Mouse (Mus musculus) lung, embryonic 16.5 days (tissue): ENCODE measurements around the gene Srpk1. TPM values are rescaled to one million over a fixed set of nuclear protein-coding genes. Genes with fewer than 3 reads are reported as not detected.
A peak's percentile ranks its signal among the peaks of the same experiment; 100 is the strongest.

Experiments
- ATAC-seq: fragments of 200-750 bp; cut with Nextera tagmentation; 2 replicates; pipeline ENCODE4 v1.8.0; 2017; ENCODE audit warnings: low read depth, mild to moderate bottlenecking, moderate library complexity
- H3K27ac ChIP-seq: fragments of 300-500 bp; sonication (generic); 2 replicates; pipeline ENCODE4 v1.5.1; 2014; ENCODE audit warnings: mild to moderate bottlenecking, control low read depth, low read length
- H3K27me3 ChIP-seq: fragments of 300-500 bp; sonication (generic); 2 replicates; pipeline ENCODE4 v1.6.1; 2014; ENCODE audit warnings: low read depth, low read length, mixed read lengths; ENCODE audit not compliant: control insufficient read depth, insufficient read depth
- H3K36me3 ChIP-seq: fragments of 300-500 bp; sonication (generic); 2 replicates; pipeline ENCODE4 v1.6.1; 2014; ENCODE audit warnings: low read length; ENCODE audit not compliant: control insufficient read depth, insufficient read depth
- H3K4me1 ChIP-seq: fragments of 300-500 bp; sonication (generic); replicated peaks from 2 replicates; pipeline ENCODE4 v1.6.1; 2014; ENCODE audit warnings: low read length, mixed read lengths; ENCODE audit not compliant: control insufficient read depth, insufficient read depth
- H3K4me2 ChIP-seq: fragments of 300-500 bp; sonication (generic); 2 replicates; pipeline ENCODE4 v1.6.1; 2014; ENCODE audit warnings: low read depth, low read length, control low read depth
- H3K4me3 ChIP-seq: fragments of 300-500 bp; sonication (generic); 2 replicates; pipeline ENCODE4 v1.5.1; 2014; ENCODE audit warnings: mild to moderate bottlenecking, low read length, control low read depth
- H3K9ac ChIP-seq: fragments of 300-500 bp; sonication (generic); 2 replicates; pipeline ENCODE4 v1.6.1; 2014; ENCODE audit warnings: low read length, control low read depth
- H3K9me3 ChIP-seq: fragments of 300-500 bp; sonication (generic); 2 replicates; pipeline ENCODE4 v1.6.1; 2016; ENCODE audit warnings: low read length; ENCODE audit not compliant: control insufficient read depth
- WGBS: fragments of 180-500 bp; shearing (Covaris S2); extraction: QIAGEN DNeasy Blood & Tissue Kit; methylation state at CpG from one replicate; pipeline ENCODE4 v1.1.7; 2014; 5-methylcytosine and 5-hydroxymethylcytosine counted together
- microRNA-seq: library from miRNA; unstranded; fragments of <30 nt; microRNA quantifications from one replicate; pipeline ENCODE4, GENCODE M21; 2016
- polyA plus RNA-seq: library from polyadenylated mRNA; unstranded; fragments of >200 nt; fragmentation: Nextera tagmentation; extraction: Ambion mirVana; gene quantifications from 2 replicates; pipeline ENCODE4 v1.2.1, GENCODE M21; 2015

Gene Srpk1
- polyA plus RNA-seq, 1 experiment from 2014 or later, result 69.2 TPM

- peak; percentile 63; the same call in 1 of the 2 replicates for ATAC-seq
- 4% methylated on average over 14 of the region's 14 CpGs for WGBS
- H3K9me3 ChIP-seq, result no peaks in the 10 kb centered on the region
- H3K4me3 ChIP-seq, result no peak overlapping the region
- H3K4me1 ChIP-seq, result no peaks in the 10 kb centered on the region
- no peaks in the 10 kb centered on the region for H3K36me3 ChIP-seq
- no peaks in the 10 kb centered on the region for H3K27me3 ChIP-seq
- no peak overlapping the region for H3K9ac ChIP-seq
- H3K27ac ChIP-seq, result no peak overlapping the region
- no peak overlapping the region for H3K4me2 ChIP-seq
These were observed 69.3 kb downstream of the Srpk1 start for GRCm38 (mm10) chr17:28553040-28553793.

DNA sequence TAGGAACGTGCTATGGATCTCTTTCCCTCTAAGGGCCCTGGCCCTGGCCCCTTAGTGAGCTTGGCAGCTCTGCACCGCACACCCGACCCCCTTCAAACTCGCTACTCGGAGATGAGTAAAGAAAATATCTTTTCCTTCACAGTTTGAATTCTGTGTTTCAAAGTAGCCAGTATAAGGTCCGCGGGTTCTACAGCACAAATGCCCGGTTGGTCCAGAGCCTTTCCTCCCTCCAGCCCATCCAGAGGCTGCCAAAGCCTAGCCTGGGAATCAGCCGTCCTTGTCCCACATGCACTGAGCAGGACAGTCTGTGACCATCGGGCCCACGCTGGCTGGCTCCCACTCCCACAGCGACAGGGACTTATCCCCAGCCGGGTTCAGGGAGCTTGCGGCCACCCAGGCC, 73.4 kb downstream of the Srpk1 start, which contains the start of gene Clpsl2:
Gene Clpsl2 (plus strand): TSS at position 301 of the 400 bp plus-strand sequence.
- Histone ChIP-seq H3K4me1 (no peaks in the 10 kb centered on the region), H3K9me3 (no peaks in the 10 kb centered on the region), H3K4me3 (no peak within 1 kb of the TSS), H3K27me3 (no peaks in the 10 kb centered on the region), H3K36me3 (no peaks in the 10 kb centered on the region), H3K9ac (no peak within 1 kb of the TSS), H3K27ac (no peak within 1 kb of the TSS), H3K4me2 (no peak within 1 kb of the TSS)
- WGBS, result 75% methylated on average over 14 of the region's 14 CpGs
- no peak for ATAC-seq

GRCm38 (mm10) chr17:28548550-28548949, 74.0 kb downstream of the Srpk1 start:
- H3K27ac ChIP-seq, result no peak overlapping the region
- H3K9ac ChIP-seq, result no peak overlapping the region
- no peak for ATAC-seq
- 60% methylated on average over 11 of the region's 11 CpGs for WGBS
- no peaks in the 10 kb centered on the region for H3K27me3 ChIP-seq
- H3K4me1 ChIP-seq, result no peaks in the 10 kb centered on the region
- H3K9me3 ChIP-seq, result no peaks in the 10 kb centered on the region
- no peak overlapping the region for H3K4me2 ChIP-seq
- H3K4me3 ChIP-seq, result no peak overlapping the region
- no peaks in the 10 kb centered on the region for H3K36me3 ChIP-seq

DNA sequence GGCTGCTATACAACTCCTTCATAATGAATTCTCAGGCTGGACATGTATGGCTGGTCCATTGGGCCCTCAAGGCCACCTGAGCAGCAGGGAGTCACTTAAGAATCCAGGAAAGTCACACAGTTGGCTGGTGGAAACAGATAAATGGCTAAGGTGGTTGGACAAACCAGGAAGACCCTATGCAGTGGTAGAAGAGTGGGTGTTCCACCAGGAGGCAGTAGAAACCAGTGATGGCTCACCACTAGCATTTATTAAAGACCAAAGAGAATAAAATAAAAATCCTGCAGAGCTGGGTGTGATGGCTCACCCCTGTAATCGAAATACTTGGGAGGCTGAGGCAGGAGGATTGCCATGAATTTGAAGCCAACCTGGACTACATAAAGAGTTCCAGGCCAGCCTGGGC, 75.6 kb downstream of the Srpk1 start:
- Histone ChIP-seq H3K4me3 (no peak overlapping the region), H3K9ac (no peak overlapping the region), H3K4me1 (no peaks in the 10 kb centered on the region), H3K4me2 (no peak overlapping the region), H3K27me3 (no peaks in the 10 kb centered on the region), H3K27ac (no peak overlapping the region), H3K9me3 (no peaks in the 10 kb centered on the region), H3K36me3 (no peaks in the 10 kb centered on the region)
- ATAC-seq, result no peak
- 93% methylated on average over 1 of the region's 1 CpGs for WGBS

DNA sequence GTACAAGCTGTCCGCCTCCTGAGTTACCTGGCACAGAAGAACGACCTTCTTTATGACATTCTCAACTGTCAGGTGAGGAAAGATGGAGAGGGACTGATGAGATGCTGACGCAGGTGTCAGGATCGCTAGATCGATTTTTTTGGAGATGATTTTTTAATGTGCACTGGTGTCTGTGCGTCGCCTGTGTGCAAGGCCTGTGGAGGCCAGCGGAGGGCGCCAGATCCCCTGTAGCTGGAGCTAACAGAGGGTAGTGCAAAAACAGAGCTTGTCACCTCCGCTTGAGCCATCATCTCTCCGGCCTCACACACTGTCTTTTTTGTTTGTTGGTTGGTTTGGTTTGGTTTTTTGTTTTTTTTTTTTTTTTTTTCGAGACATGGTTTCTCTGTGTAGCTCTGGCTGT, 84.6 kb downstream of the Srpk1 start:
- no peak for ATAC-seq
- no peaks in the 10 kb centered on the region for H3K9me3 ChIP-seq
- H3K36me3 ChIP-seq, result no peaks in the 10 kb centered on the region
- H3K27ac ChIP-seq, result no peak overlapping the region
- no peaks in the 10 kb centered on the region for H3K27me3 ChIP-seq
- H3K4me1 ChIP-seq, result no peaks in the 10 kb centered on the region
- no peak overlapping the region for H3K4me2 ChIP-seq
- 38% methylated on average over 12 of the region's 12 CpGs for WGBS
- no peak overlapping the region for H3K4me3 ChIP-seq
- no peak overlapping the region for H3K9ac ChIP-seq

Small RNA genes within 50 kb of the gene (microRNA-seq; reads per million reads assigned to microRNA genes)
- gene Mir6969, result not detected

Other genes with a start within 250 kb of the Srpk1 start
- 38.5 and 43.8 TPM in 2 replicates for gene Fkbp5, start 105.2 kb downstream of the Srpk1 start, polyA plus RNA-seq
- not detected in 2 replicates for gene Armc12, start 91.9 kb downstream of the Srpk1 start, polyA plus RNA-seq
- not detected in 2 replicates for gene Clpsl2, start 73.3 kb downstream of the Srpk1 start, polyA plus RNA-seq
- 0.35 and 1.8 TPM in 2 replicates for gene Clps, start 61.9 kb downstream of the Srpk1 start, polyA plus RNA-seq
- 0.48 and 0.50 TPM in 2 replicates for gene Lhfpl5, start 47.1 kb downstream of the Srpk1 start, polyA plus RNA-seq
- 0.43 and 0.74 TPM in 2 replicates for gene Slc26a8, start 67.5 kb upstream of the Srpk1 start, polyA plus RNA-seq
- gene Mapk14, start 68.6 kb upstream of the Srpk1 start, polyA plus RNA-seq, result 46.1 and 49.8 TPM in 2 replicates
- 2.7 and 3.2 TPM in 2 replicates for gene AC170998.1, start 103.4 kb upstream of the Srpk1 start, polyA plus RNA-seq
- gene Mapk13, start 146.6 kb upstream of the Srpk1 start, polyA plus RNA-seq, result 78.6 and 80.0 TPM in 2 replicates
- 9.5 and 10.6 TPM in 2 replicates for gene Brpf3, start 178.4 kb upstream of the Srpk1 start, polyA plus RNA-seq
- gene Pnpla1, start 235.7 kb upstream of the Srpk1 start, polyA plus RNA-seq, result not detected in 2 replicates